Mouse (Mus musculus): ENCODE data around the gene Tbl1x.
A peak's percentile ranks its signal among the peaks of the same experiment; 100 is the strongest.

The Tbl1x gene

GRCm38 (mm10) chrX:77522842-77523375, 12.1 kb downstream of the Tbl1x start:
- no peak for TF ChIP-seq GATA4 (IDR thresholded peaks at IDR 0.05; ENCODE audit: insufficient replicate concordance, low read length)

GRCm38 (mm10) chrX:77525179-77525578, 14.4 kb downstream of the Tbl1x start:
- TF ChIP-seq GATA4 (IDR thresholded peaks at IDR 0.05; ENCODE audit: insufficient replicate concordance, low read length): no peak

- TF ChIP-seq GATA4 (IDR thresholded peaks at IDR 0.05; ENCODE audit: insufficient replicate concordance, low read length): no peak
Measured at GRCm38 (mm10) chrX:77528401-77528800, 17.6 kb downstream of the Tbl1x start.

- no peak for TF ChIP-seq GATA4 (IDR thresholded peaks at IDR 0.05; ENCODE audit: insufficient replicate concordance, low read length)
Measured at GRCm38 (mm10) chrX:77530997-77531396, 20.2 kb downstream of the Tbl1x start.

- no peak for TF ChIP-seq GATA4 (IDR thresholded peaks at IDR 0.05; ENCODE audit: insufficient replicate concordance, low read length)
Measured at GRCm38 (mm10) chrX:77533922-77534321, 23.1 kb downstream of the Tbl1x start.

GRCm38 (mm10) chrX:77539770-77540169, 29.0 kb downstream of the Tbl1x start:
- peak; percentile 45; the same call in 1 of the 2 replicates for TF ChIP-seq GATA4 (IDR thresholded peaks at IDR 0.05; ENCODE audit: insufficient replicate concordance, low read length)

- no peak for TF ChIP-seq GATA4 (IDR thresholded peaks at IDR 0.05; ENCODE audit: insufficient replicate concordance, low read length)
Measured at GRCm38 (mm10) chrX:77544003-77544402, 33.2 kb downstream of the Tbl1x start.

- TF ChIP-seq GATA4 (IDR thresholded peaks at IDR 0.05; ENCODE audit: insufficient replicate concordance, low read length): no peak
Measured at GRCm38 (mm10) chrX:77544550-77544949, 33.7 kb downstream of the Tbl1x start.

- TF ChIP-seq GATA4 (IDR thresholded peaks at IDR 0.05; ENCODE audit: insufficient replicate concordance, low read length): no peak
Measured at GRCm38 (mm10) chrX:77545362-77546078, 34.7 kb downstream of the Tbl1x start.

- no peak for TF ChIP-seq GATA4 (IDR thresholded peaks at IDR 0.05; ENCODE audit: insufficient replicate concordance, low read length)
Measured at GRCm38 (mm10) chrX:77546448-77546847, 35.6 kb downstream of the Tbl1x start.

- no peak for TF ChIP-seq GATA4 (IDR thresholded peaks at IDR 0.05; ENCODE audit: insufficient replicate concordance, low read length)
Measured at GRCm38 (mm10) chrX:77548951-77549350, 38.1 kb downstream of the Tbl1x start.

GRCm38 (mm10) chrX:77550388-77550787, 39.6 kb downstream of the Tbl1x start:
- TF ChIP-seq GATA4 (IDR thresholded peaks at IDR 0.05; ENCODE audit: insufficient replicate concordance, low read length): no peak

- TF ChIP-seq GATA4 (IDR thresholded peaks at IDR 0.05; ENCODE audit: insufficient replicate concordance, low read length): no peak
Measured at GRCm38 (mm10) chrX:77551306-77551705, 40.5 kb downstream of the Tbl1x start.

GRCm38 (mm10) chrX:77552088-77552487, 41.3 kb downstream of the Tbl1x start:
- no peak for TF ChIP-seq GATA4 (IDR thresholded peaks at IDR 0.05; ENCODE audit: insufficient replicate concordance, low read length)

GRCm38 (mm10) chrX:77555985-77556384, 45.2 kb downstream of the Tbl1x start:
- TF ChIP-seq GATA4 (IDR thresholded peaks at IDR 0.05; ENCODE audit: insufficient replicate concordance, low read length): no peak

GRCm38 (mm10) chrX:77559199-77559881, 48.5 kb downstream of the Tbl1x start:
- no peak for TF ChIP-seq GATA4 (IDR thresholded peaks at IDR 0.05; ENCODE audit: insufficient replicate concordance, low read length)
